Mouse (Mus musculus) heart, postnatal 0 days (tissue): Measurements from ENCODE around the gene A1cf.

Experiments
- CTCF ChIP-seq: IDR thresholded peaks from 2 replicates; pipeline ENCODE4 v1.5.1; 2016; ENCODE audit warnings: antibody characterized with exemption, control low read depth, low read depth
- EP300 ChIP-seq: IDR thresholded peaks from 2 replicates; pipeline ENCODE4 v1.6.1; 2016; ENCODE audit warnings: antibody characterized with exemption, low read depth

GRCm38 (mm10) chr19:31895971-31896370 is 27.4 kb downstream of the A1cf start:
- no peak for TF ChIP-seq EP300
- no peak for TF ChIP-seq CTCF
